Mouse (Mus musculus): ENCODE measurements around the gene Layn. TPM values are rescaled to one million over a fixed set of nuclear protein-coding genes. Genes with fewer than 3 reads are reported as not detected.

Layn gene
- total and polyA plus RNA-seq, 3 experiments, result 5.3 to 61.6 (median 25.3) TPM

DNA sequence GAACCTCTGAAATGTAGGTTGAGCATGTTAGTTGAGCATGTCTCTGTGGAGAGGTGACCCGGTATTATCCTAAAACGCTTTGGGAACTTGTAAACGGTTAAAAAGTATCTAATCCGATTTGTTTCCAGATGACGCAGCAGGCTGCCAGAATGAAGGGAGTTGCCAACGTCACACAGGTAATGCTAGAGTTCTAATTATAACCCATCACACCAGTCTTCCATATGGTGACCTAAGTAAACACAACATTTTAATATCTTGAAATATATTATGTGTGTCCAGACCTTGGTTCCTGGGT is 67.3 kb downstream of the Layn start:
- no peaks in the 10 kb centered on the region for H3K9me3 ChIP-seq (replicated peaks)
- peak overlapping the region; percentile 66; the same call in 1 of the 2 replicates for H3K4me3 ChIP-seq (ENCODE audit: low read depth, low read length)
- peaks cover 24% of the 10 kb centered on the region for H3K4me1 ChIP-seq (ENCODE audit: insufficient read depth, low read depth, low read length)
- H3K27me3 ChIP-seq (ENCODE audit: insufficient read depth, low read length), result no peaks in the 10 kb centered on the region
- no peak for DNase-seq (ENCODE audit: low spot score)
- no peaks in the 10 kb centered on the region for H3K36me3 ChIP-seq (replicated peaks)
- ATAC-seq (ENCODE audit: extremely low read depth, insufficient number of reproducible peaks, low FRiP score, poor library complexity, severe bottlenecking), result no peak
- TF ChIP-seq CTCF (IDR thresholded peaks at IDR 0.05; ENCODE audit: low read depth, low read length) (no peak), TAL1 (conservative IDR thresholded peaks at IDR 0.05; ENCODE audit: low read depth, low read length) (no peak), GATA2 (IDR thresholded peaks at IDR 0.05; ENCODE audit: borderline replicate concordance, low read depth, low read length) (no peak), POLR2AphosphoS5 (IDR thresholded peaks at IDR 0.05; ENCODE audit: insufficient replicate concordance, low read depth, low read length) (no peak), GATA1 (IDR thresholded peaks at IDR 0.05; ENCODE audit: borderline replicate concordance, low read length) (no peak)

DNA sequence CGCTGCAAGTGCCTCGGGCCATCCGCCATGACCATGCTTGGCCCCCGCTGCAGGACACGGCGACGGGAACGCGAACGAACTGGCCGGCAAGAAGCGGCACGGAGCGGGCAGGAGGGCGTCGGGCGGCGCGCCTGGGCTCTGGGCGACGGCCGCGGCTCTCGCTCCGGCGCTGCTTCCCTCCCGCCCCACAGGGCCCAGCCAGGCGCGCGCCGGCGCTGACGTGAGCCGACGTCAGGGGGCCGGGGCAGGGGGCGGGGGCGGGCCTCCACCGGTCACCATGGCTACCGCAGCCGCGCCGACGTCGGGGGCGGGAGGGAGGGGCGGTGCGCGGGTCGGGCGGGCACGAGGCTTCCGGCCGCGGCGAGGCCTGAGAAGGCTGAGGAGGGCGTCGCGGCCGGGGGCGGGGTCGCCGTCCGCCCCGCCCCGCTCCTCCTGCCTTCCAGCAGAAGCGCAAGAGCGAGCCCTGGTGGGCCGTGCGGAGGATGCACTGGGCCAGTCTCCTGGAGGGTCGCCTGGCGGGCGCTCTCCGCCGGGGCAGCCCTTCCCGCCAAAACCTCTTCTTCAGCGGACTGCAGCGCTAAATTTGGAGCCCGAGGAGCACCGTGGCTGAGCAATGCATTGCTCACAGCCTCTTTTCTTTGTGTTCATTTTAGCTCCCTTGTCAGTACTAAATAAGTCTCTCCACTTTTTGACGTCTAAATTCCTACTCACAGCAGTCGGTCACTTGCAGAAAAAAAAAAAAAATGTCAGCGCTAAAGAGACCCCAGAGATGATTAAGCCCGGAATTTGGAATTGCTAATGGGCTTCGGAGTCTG is 67.8 kb downstream of the Layn start, which contains the start of gene Sik2:
TSS of gene Sik2 (minus strand) at position 233 of the 815 bp plus-strand sequence.
- Histone ChIP-seq H3K27me3 (ENCODE audit: insufficient read depth, low read length) (no peaks in the 10 kb centered on the region), H3K36me3 (replicated peaks) (no peaks in the 10 kb centered on the region), H3K4me1 (ENCODE audit: insufficient read depth, low read depth, low read length) (peaks cover 29% of the 10 kb centered on the region), H3K4me3 (ENCODE audit: low read depth, low read length) (peak within 1 kb of the TSS; percentile 96), H3K9me3 (replicated peaks) (no peaks in the 10 kb centered on the region)
- ATAC-seq (ENCODE audit: extremely low read depth, insufficient number of reproducible peaks, low FRiP score, poor library complexity, severe bottlenecking) (peak; percentile 87), DNase-seq (ENCODE audit: low spot score) (peak; percentile 85)
- TF ChIP-seq POLR2AphosphoS5 (IDR thresholded peaks at IDR 0.05; ENCODE audit: insufficient replicate concordance, low read depth, low read length) (no peak), CTCF (IDR thresholded peaks at IDR 0.05; ENCODE audit: low read depth, low read length) (peak; percentile 67), TAL1 (conservative IDR thresholded peaks at IDR 0.05; ENCODE audit: low read depth, low read length) (no peak), GATA1 (IDR thresholded peaks at IDR 0.05; ENCODE audit: borderline replicate concordance, low read length) (no peak), GATA2 (IDR thresholded peaks at IDR 0.05; ENCODE audit: borderline replicate concordance, low read depth, low read length) (no peak)

GRCm38 (mm10) chr9:51008068-51008840 is 68.6 kb downstream of the Layn start:
- ATAC-seq (ENCODE audit: extremely low read depth, insufficient number of reproducible peaks, low FRiP score, poor library complexity, severe bottlenecking), result no peak
- DNase-seq (ENCODE audit: low spot score), result peak; percentile 41
- Histone ChIP-seq H3K4me1 (ENCODE audit: insufficient read depth, low read depth, low read length) (peaks cover 35% of the 10 kb centered on the region), H3K4me3 (ENCODE audit: low read depth, low read length) (peak overlapping the region; percentile 96), H3K27me3 (ENCODE audit: insufficient read depth, low read length) (no peaks in the 10 kb centered on the region), H3K9me3 (replicated peaks) (no peaks in the 10 kb centered on the region), H3K36me3 (replicated peaks) (no peaks in the 10 kb centered on the region)
- TF ChIP-seq CTCF (IDR thresholded peaks at IDR 0.05; ENCODE audit: low read depth, low read length) (no peak), GATA2 (IDR thresholded peaks at IDR 0.05; ENCODE audit: borderline replicate concordance, low read depth, low read length) (no peak), POLR2AphosphoS5 (IDR thresholded peaks at IDR 0.05; ENCODE audit: insufficient replicate concordance, low read depth, low read length) (no peak), TAL1 (conservative IDR thresholded peaks at IDR 0.05; ENCODE audit: low read depth, low read length) (no peak), GATA1 (IDR thresholded peaks at IDR 0.05; ENCODE audit: borderline replicate concordance, low read length) (no peak)

- TF ChIP-seq POLR2AphosphoS5 (IDR thresholded peaks at IDR 0.05; ENCODE audit: insufficient replicate concordance, low read depth, low read length) (no peak), TAL1 (conservative IDR thresholded peaks at IDR 0.05; ENCODE audit: low read depth, low read length) (no peak), CTCF (IDR thresholded peaks at IDR 0.05; ENCODE audit: low read depth, low read length) (no peak), GATA2 (IDR thresholded peaks at IDR 0.05; ENCODE audit: borderline replicate concordance, low read depth, low read length) (no peak), GATA1 (IDR thresholded peaks at IDR 0.05; ENCODE audit: borderline replicate concordance, low read length) (no peak)
Measured at GRCm38 (mm10) chr9:51007726-51008067, 69.2 kb downstream of the Layn start.

DNA sequence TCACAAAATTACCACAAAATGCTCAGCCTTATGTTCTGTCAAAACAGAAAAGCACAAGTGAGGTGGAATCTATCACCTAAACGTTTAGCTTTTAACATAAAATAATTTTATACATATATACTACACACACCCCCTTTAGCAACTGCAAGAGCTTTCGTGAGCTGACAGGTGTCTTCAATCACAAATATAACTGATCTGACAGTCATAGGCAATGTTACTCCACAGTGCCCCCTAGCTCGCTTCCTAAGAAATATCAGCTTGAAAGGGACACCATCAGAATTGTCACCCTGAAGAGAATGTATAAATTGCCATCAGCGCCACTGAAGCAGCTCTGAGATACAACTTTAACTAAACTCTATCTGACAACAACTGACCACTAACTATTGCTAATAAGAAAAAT is 70.0 kb downstream of the Layn start:
- ATAC-seq (ENCODE audit: extremely low read depth, insufficient number of reproducible peaks, low FRiP score, poor library complexity, severe bottlenecking) (no peak), DNase-seq (ENCODE audit: low spot score) (no peak)
- peak; percentile 36; the same call in 1 of the 2 replicates for TF ChIP-seq CTCF (IDR thresholded peaks at IDR 0.05; ENCODE audit: low read depth, low read length)
- no peak for TF ChIP-seq POLR2AphosphoS5 (IDR thresholded peaks at IDR 0.05; ENCODE audit: insufficient replicate concordance, low read depth, low read length)

More at GRCm38 (mm10) chr9:51007726-51008067, 69.2 kb downstream of the Layn start:
- Histone ChIP-seq H3K4me1 (ENCODE audit: insufficient read depth, low read depth, low read length) (peaks cover 39% of the 10 kb centered on the region), H3K36me3 (replicated peaks) (no peaks in the 10 kb centered on the region), H3K9me3 (replicated peaks) (no peaks in the 10 kb centered on the region), H3K4me3 (ENCODE audit: low read depth, low read length) (peak overlapping the region; percentile 96), H3K27me3 (ENCODE audit: insufficient read depth, low read length) (no peaks in the 10 kb centered on the region)
- ATAC-seq (ENCODE audit: extremely low read depth, insufficient number of reproducible peaks, low FRiP score, poor library complexity, severe bottlenecking) (no peak), DNase-seq (ENCODE audit: low spot score) (no peak)

More for the DNA sequence above, 70.0 kb downstream of the Layn start:
- Histone ChIP-seq H3K9me3 (replicated peaks) (no peaks in the 10 kb centered on the region), H3K4me1 (ENCODE audit: insufficient read depth, low read depth, low read length) (peaks cover 46% of the 10 kb centered on the region), H3K36me3 (replicated peaks) (no peaks in the 10 kb centered on the region), H3K27me3 (ENCODE audit: insufficient read depth, low read length) (no peaks in the 10 kb centered on the region), H3K4me3 (ENCODE audit: low read depth, low read length) (no peak overlapping the region; the same call in 1 of the 2 replicates)

Other genes starting within 250 kb of the Layn start
- 57.7 and 68.7 TPM in 2 replicates for gene Ppp2r1b, start 231.8 kb downstream of the Layn start, total RNA-seq (2014; fragmentation: Nextera tagmentation)
- 82.9 and 93.0 TPM in 2 replicates for gene Ppp2r1b, start 231.8 kb downstream of the Layn start, total RNA-seq (2017)
- gene Ppp2r1b, start 231.8 kb downstream of the Layn start, polyA plus RNA-seq (2012), result 18.9 and 21.3 TPM in 2 replicates
- gene Sik2, start 68.0 kb downstream of the Layn start, total RNA-seq (2014; fragmentation: Nextera tagmentation), result 71.8 and 72.8 TPM in 2 replicates
- 15.2 and 18.7 TPM in 2 replicates for gene Sik2, start 68.0 kb downstream of the Layn start, total RNA-seq (2017)
- 21.1 and 22.4 TPM in 2 replicates for gene Sik2, start 68.0 kb downstream of the Layn start, polyA plus RNA-seq (2012)
- gene Btg4, start 16.2 kb downstream of the Layn start, total RNA-seq (2014; fragmentation: Nextera tagmentation), result not detected in 2 replicates
- gene Btg4, start 16.2 kb downstream of the Layn start, total RNA-seq (2017), result not detected in 2 replicates
- gene Btg4, start 16.2 kb downstream of the Layn start, polyA plus RNA-seq (2012), result not detected in 2 replicates
- gene 4833427G06Rik, start 25.0 kb upstream of the Layn start, total RNA-seq (2014; fragmentation: Nextera tagmentation), result 1.6 and 1.8 TPM in 2 replicates
- 0.66 TPM in 1 of 2 replicates, not detected in the other for gene 4833427G06Rik, start 25.0 kb upstream of the Layn start, total RNA-seq (2017)
- 0.09 and 0.11 TPM in 2 replicates for gene 4833427G06Rik, start 25.0 kb upstream of the Layn start, polyA plus RNA-seq (2012)
- gene Gm32742, start 88.4 kb upstream of the Layn start, total RNA-seq (2014; fragmentation: Nextera tagmentation), result 0.10 and 0.15 TPM in 2 replicates
- 0.06 and 0.11 TPM in 2 replicates for gene Gm32742, start 88.4 kb upstream of the Layn start, total RNA-seq (2017)
- 0.06 and 0.13 TPM in 2 replicates for gene Gm32742, start 88.4 kb upstream of the Layn start, polyA plus RNA-seq (2012)
- gene Pou2af1, start 136.6 kb upstream of the Layn start, total RNA-seq (2014; fragmentation: Nextera tagmentation), result not detected in 2 replicates
- gene Pou2af1, start 136.6 kb upstream of the Layn start, total RNA-seq (2017), result 0.11 TPM in 1 of 2 replicates, not detected in the other
- not detected in 2 replicates for gene Pou2af1, start 136.6 kb upstream of the Layn start, polyA plus RNA-seq (2012)
- not detected in 2 replicates for gene Colca2, start 201.5 kb upstream of the Layn start, total RNA-seq (2014; fragmentation: Nextera tagmentation)
- 0.11 TPM in 1 of 2 replicates, not detected in the other for gene Colca2, start 201.5 kb upstream of the Layn start, total RNA-seq (2017)
- gene Colca2, start 201.5 kb upstream of the Layn start, polyA plus RNA-seq (2012), result not detected in 2 replicates